Mouse (Mus musculus) lung, embryonic 14.5 days (tissue): Measurements from ENCODE around the gene Pskh1. TPM values are rescaled to one million over a fixed set of nuclear protein-coding genes. Genes with fewer than 3 reads are reported as not detected.

Experiments
- ATAC-seq: fragments of 200-750 bp; cut with Nextera tagmentation; 2 replicates; pipeline ENCODE4 v1.8.0; 2017; ENCODE audit warnings: mild to moderate bottlenecking, moderate TSS enrichment, moderate library complexity; ENCODE audit not compliant: insufficient read depth
- DNase-seq: peaks from one replicate; pipeline ENCODE4 v3.0.0-alpha.2; 2015
- H3K27ac ChIP-seq: fragments of 300-500 bp; sonication (generic); 2 replicates; pipeline ENCODE4 v1.5.1; 2014; ENCODE audit warnings: low read depth, mild to moderate bottlenecking, moderate library complexity
- H3K27me3 ChIP-seq: fragments of 300-500 bp; sonication (generic); 2 replicates; pipeline ENCODE4 v1.6.1; 2014; ENCODE audit warnings: low read length, control low read depth; ENCODE audit not compliant: insufficient read depth
- H3K36me3 ChIP-seq: fragments of 300-500 bp; sonication (generic); 2 replicates; pipeline ENCODE4 v1.6.1; 2014; ENCODE audit warnings: control low read depth; ENCODE audit not compliant: insufficient read depth
- H3K4me1 ChIP-seq: fragments of 300-500 bp; sonication (generic); 2 replicates; pipeline ENCODE4 v1.6.1; 2014; ENCODE audit warnings: antibody characterized with exemption, control low read depth; ENCODE audit not compliant: insufficient read depth
- H3K4me2 ChIP-seq: fragments of 300-500 bp; sonication (generic); 2 replicates; pipeline ENCODE4 v1.6.1; 2014; ENCODE audit warnings: mild to moderate bottlenecking
- H3K4me3 ChIP-seq: fragments of 300-500 bp; sonication (generic); 2 replicates; pipeline ENCODE4 v1.5.1; 2014; ENCODE audit warnings: low read depth, low read length
- H3K9ac ChIP-seq: fragments of 300-500 bp; sonication (generic); 2 replicates; pipeline ENCODE4 v1.6.1; 2014
- H3K9me3 ChIP-seq: fragments of 300-500 bp; sonication (generic); 2 replicates; pipeline ENCODE4 v1.6.1; 2016; ENCODE audit warnings: low read depth, low read length, control low read depth
- CTCF ChIP-seq: IDR thresholded peaks from 2 replicates; pipeline ENCODE4 v1.5.1; 2016; ENCODE audit warnings: antibody characterized with exemption, low read depth
- WGBS: fragments of 180-500 bp; shearing (Covaris S2); extraction: QIAGEN DNeasy Blood & Tissue Kit; methylation state at CpG from one replicate; pipeline ENCODE4 v1.1.7; 2014; 5-methylcytosine and 5-hydroxymethylcytosine counted together
- polyA plus RNA-seq: library from polyadenylated mRNA; unstranded; fragments of >200 nt; fragmentation: Nextera tagmentation; extraction: Ambion mirVana; gene quantifications from 2 replicates; pipeline ENCODE4 v1.2.1, GENCODE M21; 2014

The Pskh1 gene
- polyA plus RNA-seq, 1 experiment from 2014 or later, result 33.7 TPM

DNA sequence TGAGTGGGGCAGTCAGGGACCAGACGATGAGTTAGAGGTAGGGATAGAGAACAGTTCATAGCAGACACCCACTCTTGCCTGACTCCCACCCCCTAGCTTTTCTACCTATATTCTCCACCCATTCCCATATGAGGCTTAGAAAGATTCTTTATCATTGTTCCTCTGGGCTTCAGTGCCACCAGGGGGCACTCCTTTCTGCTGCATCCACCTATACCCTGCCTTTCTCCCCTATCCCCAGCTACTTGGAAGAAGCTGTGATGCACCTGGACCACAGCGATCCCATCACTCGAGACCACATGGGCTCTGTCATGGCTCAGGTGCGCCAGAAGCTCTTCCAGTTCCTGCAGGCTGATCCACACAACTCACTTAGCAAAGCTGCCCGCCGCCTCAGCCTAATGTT is 7.8 kb upstream of the Pskh1 start:
- H3K4me3 ChIP-seq, result no peak overlapping the region
- H3K27ac ChIP-seq, result no peak overlapping the region
- H3K9me3 ChIP-seq, result no peaks in the 10 kb centered on the region
- ATAC-seq (no peak), DNase-seq (peak; percentile 8)
- TF ChIP-seq CTCF, result peak; percentile 54
- H3K4me2 ChIP-seq, result no peak overlapping the region
- H3K9ac ChIP-seq, result no peak overlapping the region
- peaks cover 61% of the 10 kb centered on the region for H3K36me3 ChIP-seq
- WGBS, result 78% methylated on average over 6 of the region's 6 CpGs
- H3K27me3 ChIP-seq, result no peaks in the 10 kb centered on the region
- no peaks in the 10 kb centered on the region for H3K4me1 ChIP-seq

DNA sequence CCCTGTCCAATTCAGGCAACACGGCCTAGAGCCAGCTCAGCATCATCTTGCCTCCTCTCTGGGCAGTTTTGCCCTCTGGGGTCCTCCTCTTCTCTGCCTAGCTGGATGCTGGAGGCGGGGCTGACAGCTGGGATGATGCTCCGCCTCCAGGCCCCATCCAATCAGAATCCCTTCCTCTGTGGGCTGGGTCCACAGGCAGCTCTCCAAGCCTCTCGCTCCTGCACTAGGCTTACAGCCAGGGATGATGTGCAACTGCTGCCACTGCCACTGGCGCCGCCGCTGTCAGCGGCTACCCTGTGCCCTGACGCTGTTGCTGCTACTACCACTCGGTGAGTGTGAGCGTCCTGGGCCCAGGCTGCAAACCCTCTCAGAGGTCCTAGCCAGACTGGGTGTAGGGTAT is 6.9 kb upstream of the Pskh1 start, which contains the start of gene Nrn1l:
Gene Nrn1l (plus strand): TSS at position 229 of the 400 bp plus-strand sequence.
- peak; percentile 94 for ATAC-seq
- DNase-seq, result peak; percentile 92
- Histone ChIP-seq H3K4me2 (no peak within 1 kb of the TSS), H3K9me3 (no peaks in the 10 kb centered on the region), H3K27ac (no peak within 1 kb of the TSS; the same call in 1 of the 2 replicates), H3K36me3 (peaks cover 51% of the 10 kb centered on the region), H3K27me3 (no peaks in the 10 kb centered on the region), H3K9ac (no peak within 1 kb of the TSS), H3K4me3 (no peak within 1 kb of the TSS), H3K4me1 (no peaks in the 10 kb centered on the region)
- TF ChIP-seq CTCF, result no peak
- WGBS, result 7% methylated on average over 11 of the region's 11 CpGs

DNA sequence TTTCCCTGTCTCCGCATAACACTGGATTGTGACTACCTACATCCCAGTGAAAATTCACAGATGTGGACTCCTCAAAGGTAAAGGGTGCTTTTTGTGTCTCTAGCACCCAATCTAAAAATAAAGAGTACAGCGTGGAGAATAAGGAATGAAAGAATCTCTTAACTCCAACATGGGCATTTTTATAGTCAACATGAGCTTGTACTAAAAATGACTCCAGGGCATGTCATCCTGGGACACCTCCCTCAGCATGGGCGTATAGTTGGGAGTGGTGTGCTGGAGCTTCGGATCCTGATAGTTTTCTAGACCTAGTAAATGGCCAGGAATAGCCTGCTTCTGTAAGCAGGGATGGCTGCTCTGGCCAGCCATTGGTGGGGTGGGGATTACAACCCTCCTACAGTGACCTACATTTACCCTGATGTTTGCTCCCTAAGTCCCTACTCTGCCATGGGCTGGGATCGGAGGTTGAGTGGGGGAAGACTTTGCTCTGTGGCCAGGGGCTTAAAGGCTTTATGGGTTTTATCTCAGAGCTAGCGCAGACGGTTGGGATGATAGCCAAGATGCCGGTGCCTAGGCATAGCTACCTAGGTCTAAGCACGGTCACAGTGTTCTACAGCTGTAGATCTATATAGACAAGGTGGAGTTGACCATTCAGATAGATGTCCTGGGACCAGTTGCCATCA is 2.3 kb upstream of the Pskh1 start:
- no peak overlapping the region for H3K4me3 ChIP-seq
- peaks cover 5% of the 10 kb centered on the region for H3K36me3 ChIP-seq
- no peak for TF ChIP-seq CTCF
- no peak overlapping the region for H3K4me2 ChIP-seq
- H3K27ac ChIP-seq, result no peak overlapping the region
- H3K9ac ChIP-seq, result no peak overlapping the region
- DNase-seq, result no peak
- H3K4me1 ChIP-seq, result no peaks in the 10 kb centered on the region
- H3K9me3 ChIP-seq, result no peaks in the 10 kb centered on the region
- WGBS, result 76% methylated on average over 9 of the region's 9 CpGs
- ATAC-seq, result no peak
- H3K27me3 ChIP-seq, result no peaks in the 10 kb centered on the region

DNA sequence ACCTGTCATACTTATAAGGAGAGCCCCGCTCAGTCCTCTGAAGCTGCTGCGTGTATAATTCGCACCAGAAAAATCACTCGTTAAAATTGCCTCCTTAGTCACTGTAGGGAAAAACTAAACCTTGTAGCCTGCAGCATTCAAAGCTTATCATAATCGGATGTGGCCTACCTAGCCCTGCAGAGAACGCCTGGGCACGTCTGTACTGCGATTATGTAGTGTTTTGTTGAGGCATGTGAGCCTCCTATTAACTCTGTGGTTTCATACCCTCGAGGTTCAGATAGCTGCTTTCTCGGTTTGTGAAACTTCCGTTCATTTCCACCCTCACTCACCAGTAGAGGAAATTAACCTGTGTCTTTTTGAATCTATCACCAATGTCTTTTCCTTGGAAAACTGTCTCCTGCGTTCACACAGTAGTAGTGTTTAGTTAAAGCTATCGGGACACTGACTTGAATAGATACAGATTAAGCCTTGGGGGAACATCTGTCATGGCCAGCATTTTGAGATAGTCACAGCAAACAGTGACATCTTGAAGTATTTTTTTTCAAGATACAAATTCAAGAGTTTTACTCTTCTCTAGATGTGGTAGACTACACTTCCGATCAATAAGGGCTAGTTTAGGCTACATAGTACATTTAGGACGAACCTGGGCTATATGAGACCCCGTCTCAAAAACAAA is 838 bp downstream of the Pskh1 start:
- 0 out of 2 replicates have a peak, but pooled peaks cover 4% of the 10 kb centered on the region for H3K36me3 ChIP-seq
- no peaks in the 10 kb centered on the region for H3K9me3 ChIP-seq
- no peaks in the 10 kb centered on the region for H3K4me1 ChIP-seq
- peak overlapping the region; percentile 90 for H3K27ac ChIP-seq
- 23% methylated on average over 16 of the region's 16 CpGs for WGBS
- DNase-seq (peak; percentile 10), ATAC-seq (no peak)
- no peaks in the 10 kb centered on the region for H3K27me3 ChIP-seq
- H3K4me3 ChIP-seq, result peak overlapping the region; percentile 97
- peak overlapping the region; percentile 92 for H3K4me2 ChIP-seq
- H3K9ac ChIP-seq, result peak overlapping the region; percentile 99
- no peak for TF ChIP-seq CTCF

DNA sequence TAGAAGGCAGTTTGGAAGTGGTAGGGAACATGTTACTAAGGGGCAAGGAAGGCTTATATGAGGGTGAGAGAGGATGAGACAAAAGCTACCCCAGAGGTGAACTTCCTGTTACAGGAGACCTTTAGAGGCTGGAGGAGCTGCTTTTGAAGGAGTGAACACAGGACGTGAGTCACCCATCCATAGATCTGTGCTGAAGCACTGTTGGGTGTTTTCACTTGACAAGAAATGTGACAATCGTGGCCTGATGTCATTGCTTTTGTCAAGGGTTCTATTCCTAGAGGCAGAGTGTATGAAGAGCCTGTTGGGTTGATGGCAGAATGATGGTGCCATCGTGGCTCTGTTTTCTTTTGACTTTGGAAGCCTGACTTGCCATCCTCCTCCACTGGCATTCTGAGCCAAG is 19.1 kb downstream of the Pskh1 start:
- no peak overlapping the region for H3K4me2 ChIP-seq
- H3K4me3 ChIP-seq, result no peak overlapping the region
- no peak for TF ChIP-seq CTCF
- no peak overlapping the region for H3K9ac ChIP-seq
- 82% methylated on average over 3 of the region's 3 CpGs for WGBS
- H3K4me1 ChIP-seq, result no peaks in the 10 kb centered on the region
- H3K36me3 ChIP-seq, result peaks cover 30% of the 10 kb centered on the region
- no peak overlapping the region for H3K27ac ChIP-seq
- H3K27me3 ChIP-seq, result no peaks in the 10 kb centered on the region
- ATAC-seq (no peak), DNase-seq (no peak)
- H3K9me3 ChIP-seq, result no peaks in the 10 kb centered on the region

DNA sequence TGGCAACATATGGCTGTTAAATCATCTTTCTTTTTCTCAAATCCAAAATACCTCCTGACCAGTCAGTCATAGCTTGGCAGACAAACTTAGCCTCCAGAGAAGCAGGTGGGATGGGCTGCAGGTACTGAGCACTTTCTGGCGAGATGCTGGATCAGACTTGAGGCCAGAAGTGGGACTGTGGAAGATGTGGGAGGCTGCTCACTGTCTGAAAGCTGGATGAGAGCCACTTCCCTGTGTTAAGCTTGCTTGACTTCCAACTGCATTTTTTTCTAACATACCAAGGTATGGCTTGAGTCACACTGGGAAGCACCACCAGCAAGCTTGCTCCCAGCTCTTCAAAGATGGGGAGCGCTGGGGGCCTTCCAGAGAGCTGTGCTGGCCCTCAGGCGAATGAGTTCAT is 24.9 kb downstream of the Pskh1 start:
- Histone ChIP-seq H3K9ac (no peak overlapping the region), H3K27me3 (no peaks in the 10 kb centered on the region), H3K4me1 (no peaks in the 10 kb centered on the region), H3K27ac (no peak overlapping the region), H3K9me3 (no peaks in the 10 kb centered on the region), H3K36me3 (peaks cover 16% of the 10 kb centered on the region), H3K4me2 (no peak overlapping the region), H3K4me3 (no peak overlapping the region)
- no peak for ATAC-seq
- no peak for TF ChIP-seq CTCF
- 66% methylated on average over 3 of the region's 3 CpGs for WGBS
- DNase-seq, result no peak

DNA sequence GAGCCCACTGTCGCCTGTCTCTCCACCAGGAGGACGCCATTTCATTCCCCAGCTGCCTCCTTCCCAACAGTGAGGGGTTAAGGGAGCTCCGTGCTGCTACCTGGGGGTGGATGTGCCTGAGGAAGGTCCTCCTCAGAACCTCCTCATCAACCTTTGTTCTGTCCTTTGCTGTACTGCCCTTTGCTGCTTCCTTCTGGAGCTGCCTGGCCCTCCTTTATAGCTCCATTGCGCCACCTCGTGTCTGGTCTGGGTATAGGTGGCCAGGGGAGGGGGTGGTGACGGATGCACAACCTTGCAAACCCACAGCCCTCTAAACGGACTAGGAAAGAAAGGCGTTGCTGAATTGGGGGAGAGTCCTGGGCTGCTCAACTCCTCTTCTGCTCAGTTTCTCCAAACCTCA is 30.4 kb downstream of the Pskh1 start:
- Histone ChIP-seq H3K4me2 (no peak overlapping the region), H3K27ac (no peak overlapping the region), H3K27me3 (no peaks in the 10 kb centered on the region), H3K4me3 (no peak overlapping the region), H3K9ac (no peak overlapping the region), H3K9me3 (no peaks in the 10 kb centered on the region), H3K4me1 (no peaks in the 10 kb centered on the region), H3K36me3 (peaks cover 35% of the 10 kb centered on the region)
- DNase-seq (peak; percentile 82), ATAC-seq (peak; percentile 36)
- WGBS, result 15% methylated on average over 8 of the region's 8 CpGs
- peak; percentile 94 for TF ChIP-seq CTCF
